Comparison of ENCODE assay signal across 11 mouse cellular contexts in genomic region chr5:113332239-113332638, GRCm38 (mm10). TPM values are rescaled to one million over a fixed set of nuclear protein-coding genes. Genes with fewer than 3 reads are reported as not detected.
A peak's percentile ranks its signal among the peaks of the same experiment; 100 is the strongest.
DNase-seq lines count a peak whose midpoint lies in the region; ATAC-seq and TF ChIP-seq lines count a peak whose summit lies in the region.
"Had no signal": no experiment of that assay in that cellular context is flagged by ENCODE, and none has a peak within 500 bp of the region (broad histone marks: within the 10 kb centered on the region; RNA-seq: fewer than 3 reads in every experiment).

No protein-coding gene starts in this region.

- WGBS in midbrain, embryonic 11.5 days, result 32% methylated on average over 12 of the region's 12 CpGs
- WGBS in midbrain, embryonic 13.5 days, result 37% methylated on average over 12 of the region's 12 CpGs

- no peaks in the 10 kb centered on the region for H3K36me3 ChIP-seq in midbrain, embryonic 11.5 days (ENCODE audit: control insufficient read depth, insufficient read depth, low read length)
- no peaks in the 10 kb centered on the region for H3K36me3 ChIP-seq in midbrain, embryonic 13.5 days

- peak; percentile 56 for TF ChIP-seq CTCF in gastrocnemius, adult 2 months (IDR thresholded peaks at IDR 0.05)
- TF ChIP-seq CTCF in embryonic fibroblast, embryonic 13.5 days (IDR thresholded peaks at IDR 0.05; ENCODE audit: borderline replicate concordance, insufficient read depth, low read length), result peak; percentile 18; the same call in 1 of the 2 replicates

- peaks cover 5% of the 10 kb centered on the region; the same call in 1 of the 2 replicates for H3K9me3 ChIP-seq in midbrain, embryonic 11.5 days (ENCODE audit: control insufficient read depth, low read length)
- H3K9me3 ChIP-seq in midbrain, embryonic 13.5 days, result peaks cover 17% of the 10 kb centered on the region

- ATAC-seq in midbrain, embryonic 11.5 days (ENCODE audit: low FRiP score), result no peak
- ATAC-seq in midbrain, embryonic 13.5 days, result no peak
- ATAC-seq in megakaryocyte progenitor cell, adult 5-6 weeks (replicated peaks; ENCODE audit: poor library complexity), result no peak
- ATAC-seq: intestine, embryonic 16.5 days had no signal

- TF ChIP-seq POLR2A in embryonic fibroblast, embryonic 13.5 days (IDR thresholded peaks at IDR 0.05; ENCODE audit: low read depth, low read length), result no peak

- H3K4me3 ChIP-seq in gastrocnemius, adult 2 months, result no peak overlapping the region
- no peak overlapping the region for H3K4me3 ChIP-seq in midbrain, embryonic 11.5 days (ENCODE audit: low read depth, low read length)
- no peak overlapping the region for H3K4me3 ChIP-seq in midbrain, embryonic 13.5 days (replicated peaks)
- no peak overlapping the region for H3K4me3 ChIP-seq in embryonic fibroblast, embryonic 13.5 days (ENCODE audit: insufficient read depth, low read length)

- no peak overlapping the region for H3K27ac ChIP-seq in gastrocnemius, adult 2 months
- no peak overlapping the region for H3K27ac ChIP-seq in midbrain, embryonic 11.5 days (ENCODE audit: low read depth, low read length)
- H3K27ac ChIP-seq in midbrain, embryonic 13.5 days, result no peak overlapping the region
- no peak overlapping the region for H3K27ac ChIP-seq in embryonic fibroblast, embryonic 13.5 days (ENCODE audit: insufficient read depth, low read length)
- H3K27ac ChIP-seq: macrophage had no signal

- H3K4me1 ChIP-seq in midbrain, embryonic 11.5 days (ENCODE audit: control insufficient read depth, insufficient read depth, low read length), result peaks cover 11% of the 10 kb centered on the region
- H3K4me1 ChIP-seq in midbrain, embryonic 13.5 days (replicated peaks), result peaks cover 22% of the 10 kb centered on the region
- no peaks in the 10 kb centered on the region for H3K4me1 ChIP-seq in embryonic fibroblast, embryonic 13.5 days (ENCODE audit: control insufficient read depth, insufficient read depth, low read length)

- no peak for DNase-seq in gastrocnemius, adult 2 months
- DNase-seq in gastrocnemius, adult 8-10 months (ENCODE audit: low spot score in 2 of 2), result no peak
- peak; percentile 91 for DNase-seq in midbrain, embryonic 11.5 days (ENCODE audit: low spot score, missing footprints)
- peak; percentile 65 for DNase-seq in testis, postnatal 14 days (ENCODE audit: low spot score)
- no peak for DNase-seq in urinary bladder, postnatal 4 days (ENCODE audit: low spot score in 2 of 2)
- DNase-seq: cerebellum, adult 8-10 months had no signal

- intact Hi-C loops in gastrocnemius, adult 2 months (cut with DNase I), result no loop called here

- H3K9ac ChIP-seq in midbrain, embryonic 11.5 days (ENCODE audit: low read length), result no peak overlapping the region
- H3K9ac ChIP-seq in midbrain, embryonic 13.5 days (replicated peaks), result no peak overlapping the region

- H3K4me2 ChIP-seq in midbrain, embryonic 11.5 days, result no peak overlapping the region
- H3K4me2 ChIP-seq in midbrain, embryonic 13.5 days (replicated peaks), result no peak overlapping the region

- peaks cover 29% of the 10 kb centered on the region for H3K27me3 ChIP-seq in midbrain, embryonic 11.5 days (ENCODE audit: control insufficient read depth, insufficient read depth, low read length)
- peaks cover 56% of the 10 kb centered on the region for H3K27me3 ChIP-seq in midbrain, embryonic 13.5 days

RNA-seq across cellular contexts. Expression of gene Sgsm1, which starts 21.7 kb away (rescaled TPM):
- under 1 TPM; 0.23 to 0.47 TPM for total RNA-seq in gastrocnemius, adult 2 months (2021)
- total RNA-seq in gastrocnemius, adult 8-10 months (2022), result under 1 TPM; 0.29 to 0.58 (median 0.42) TPM
- 10.8 TPM in 2 replicates for polyA plus RNA-seq in midbrain, embryonic 11.5 days (2014; fragmentation: Nextera tagmentation; extraction: Ambion mirVana)
- 17.2 and 17.4 TPM in 2 replicates for polyA plus RNA-seq in midbrain, embryonic 13.5 days (2015; fragmentation: Nextera tagmentation; extraction: Ambion mirVana)
- polyA plus RNA-seq in embryonic fibroblast, embryonic 13.5 days (2011; ENCODE audit: insufficient read length, low read depth, missing spikeins), result 1.1 and 1.9 TPM in 2 replicates
- 0.67 TPM in 1 of 2 replicates, not detected in the other for total RNA-seq in megakaryocyte progenitor cell, adult 5-6 weeks (2015)
- total RNA-seq in megakaryocyte progenitor cell, adult 5-6 weeks (2017), result not detected in 2 replicates
- polyA plus RNA-seq: macrophage had no signal

RNA-seq across cellular contexts. Expression of gene Aym1, which starts 24.9 kb away (rescaled TPM):
- not detected for total RNA-seq in gastrocnemius, adult 2 months (2021)
- not detected for total RNA-seq in gastrocnemius, adult 8-10 months (2022)
- polyA plus RNA-seq in midbrain, embryonic 11.5 days (2014; fragmentation: Nextera tagmentation; extraction: Ambion mirVana), result not detected in 2 replicates
- polyA plus RNA-seq in midbrain, embryonic 13.5 days (2015; fragmentation: Nextera tagmentation; extraction: Ambion mirVana), result not detected in 2 replicates
- polyA plus RNA-seq in embryonic fibroblast, embryonic 13.5 days (2011; ENCODE audit: insufficient read length, low read depth, missing spikeins), result not detected in 2 replicates
- not detected in 2 replicates for total RNA-seq in megakaryocyte progenitor cell, adult 5-6 weeks (2015)
- total RNA-seq in megakaryocyte progenitor cell, adult 5-6 weeks (2017), result not detected in 2 replicates
- polyA plus RNA-seq: intestine, embryonic 16.5 days; macrophage had no signal

Comparison
In these comparisons a context has a peak if more than half of its experiments do, and no peak if none do; other contexts are left out.
1. DNase-seq: peak in midbrain, embryonic 11.5 days (single experiment) and testis, postnatal 14 days (single experiment); none in gastrocnemius, adult 2 months (single experiment), gastrocnemius, adult 8-10 months (0 of 2) and urinary bladder, postnatal 4 days (0 of 2).